Mouse (Mus musculus): ENCODE measurements around the gene Trpm6.

The Trpm6 gene

GRCm38 (mm10) chr19:18749598-18750339 lies at the start of gene Trpm6:
Gene Trpm6, plus strand, starts transcription at chr19:18749983.
- DNase-seq (ENCODE audit: low spot score in 2 of 2) = no peak

DNA sequence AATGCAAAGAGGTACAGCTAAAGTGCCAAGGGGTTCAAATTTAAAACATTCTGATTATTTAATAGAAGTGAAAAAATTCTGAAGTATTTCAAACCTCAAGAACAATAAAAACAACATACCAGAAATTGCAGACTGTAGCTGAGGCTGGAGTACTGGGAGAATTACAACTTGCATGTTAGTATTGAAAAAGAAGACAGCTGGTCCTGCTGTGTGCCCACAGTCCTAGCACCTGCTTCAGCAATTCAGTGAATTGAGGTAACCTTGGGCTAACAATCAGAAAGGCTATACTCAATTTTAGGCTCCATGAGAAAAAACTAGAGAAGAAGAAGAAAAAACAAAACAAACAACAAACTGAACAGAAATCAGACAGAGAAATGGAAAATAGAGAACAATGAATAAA lies 41.7 kb upstream of the Trpm6 start:
- no peak for DNase-seq (ENCODE audit: low spot score in 2 of 2)

DNA sequence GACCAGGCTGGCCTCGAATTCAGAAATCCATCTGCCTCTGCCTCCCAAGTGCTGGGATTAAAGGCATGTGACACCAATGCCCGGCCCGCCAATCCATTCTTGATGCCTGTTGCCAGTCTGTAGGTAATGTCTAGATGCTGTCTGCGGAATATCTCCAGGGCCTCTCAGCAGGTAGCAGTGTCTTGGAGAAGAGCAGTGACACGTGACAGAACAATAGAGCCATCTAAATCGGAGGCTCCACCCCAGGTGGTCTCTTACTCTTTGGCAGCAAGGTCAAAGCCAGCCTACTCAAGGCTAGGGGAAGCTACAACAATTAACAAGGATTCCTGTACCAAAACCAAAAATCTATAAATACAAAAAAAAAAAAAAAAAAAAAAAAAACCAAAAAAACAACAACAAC lies 38.9 kb upstream of the Trpm6 start:
- no peak for DNase-seq (ENCODE audit: low spot score in 2 of 2)

GRCm38 (mm10) chr19:18711589-18711988 lies 38.2 kb upstream of the Trpm6 start:
- no peak for DNase-seq (ENCODE audit: low spot score in 2 of 2)

GRCm38 (mm10) chr19:18712153-18712865 lies 37.5 kb upstream of the Trpm6 start:
- DNase-seq (ENCODE audit: low spot score in 2 of 2) = no peak

DNA sequence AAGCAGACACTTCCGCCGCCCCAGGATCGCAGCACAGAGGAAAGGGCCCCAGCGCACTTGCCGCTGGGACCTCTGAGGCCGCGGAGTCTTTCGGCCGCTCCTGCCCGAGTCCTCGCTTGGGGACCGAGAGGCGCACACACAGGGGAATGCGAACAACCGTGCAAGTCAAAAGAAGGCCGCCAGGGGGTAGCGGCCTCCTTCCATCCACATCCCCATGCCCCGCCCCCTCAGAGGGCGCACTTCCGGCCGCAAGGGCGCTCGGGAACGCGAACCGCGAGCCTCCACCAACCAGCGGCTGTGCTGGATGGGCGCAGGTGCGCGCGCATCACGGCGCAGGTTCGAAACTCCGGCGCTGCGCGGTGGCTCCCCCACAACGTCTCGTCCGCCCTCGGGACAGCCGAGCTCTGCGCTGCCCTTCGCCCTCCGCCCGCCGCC lies 36.9 kb upstream of the Trpm6 start, which contains the start of gene D030056L22Rik:
D030056L22Rik (plus strand) TSS at position 328 of the 435 bp plus-strand sequence.
- peak; percentile 96 to 97 for DNase-seq (ENCODE audit: low spot score in 2 of 2)

GRCm38 (mm10) chr19:18713357-18713756 lies 36.4 kb upstream of the Trpm6 start:
- peak; percentile 18 to 41 for DNase-seq (ENCODE audit: low spot score in 2 of 2)

DNA sequence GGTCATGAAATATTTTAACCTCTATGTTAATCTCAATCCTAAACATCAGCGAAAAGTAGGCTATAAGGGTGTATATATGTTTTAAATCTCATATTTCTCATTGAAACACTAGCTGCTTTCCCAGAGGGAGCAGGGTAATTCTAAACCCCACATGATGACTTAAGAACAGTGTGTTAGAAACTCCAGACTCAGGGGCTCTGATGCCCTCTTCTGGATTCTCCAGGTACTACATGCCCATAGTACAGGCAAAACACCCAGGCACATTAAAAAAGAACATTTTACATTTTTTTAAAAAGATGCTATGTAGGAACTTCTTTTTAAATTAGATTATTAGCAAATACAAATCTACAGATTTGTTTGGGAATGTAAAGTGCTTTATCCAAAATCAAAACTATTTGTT lies 33.4 kb upstream of the Trpm6 start:
- peak; percentile 43 to 60 for DNase-seq (ENCODE audit: low spot score in 2 of 2)

DNA sequence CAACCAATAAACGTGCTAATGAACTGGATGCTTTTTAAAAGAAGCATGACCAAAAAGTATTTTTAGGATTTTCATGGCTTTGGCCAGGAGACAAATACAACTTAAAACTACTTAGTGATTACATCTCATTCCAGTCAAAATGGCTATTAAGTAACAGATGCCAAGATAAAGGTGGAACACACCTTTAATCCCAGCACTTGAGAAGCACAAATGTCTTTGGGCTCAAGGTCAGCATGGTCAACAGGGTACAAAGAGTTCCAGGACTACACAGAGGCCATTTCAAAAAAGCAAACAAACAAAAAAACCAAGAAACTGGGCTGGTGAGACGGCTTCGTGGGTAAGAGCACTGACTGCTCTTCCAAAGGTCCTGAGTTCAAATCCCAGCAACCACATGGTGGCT lies 29.4 kb upstream of the Trpm6 start:
- no peak for DNase-seq (ENCODE audit: low spot score in 2 of 2)

- DNase-seq (ENCODE audit: low spot score in 2 of 2) = no peak
These were observed 24.6 kb upstream of the Trpm6 start for GRCm38 (mm10) chr19:18725186-18725585.

DNA sequence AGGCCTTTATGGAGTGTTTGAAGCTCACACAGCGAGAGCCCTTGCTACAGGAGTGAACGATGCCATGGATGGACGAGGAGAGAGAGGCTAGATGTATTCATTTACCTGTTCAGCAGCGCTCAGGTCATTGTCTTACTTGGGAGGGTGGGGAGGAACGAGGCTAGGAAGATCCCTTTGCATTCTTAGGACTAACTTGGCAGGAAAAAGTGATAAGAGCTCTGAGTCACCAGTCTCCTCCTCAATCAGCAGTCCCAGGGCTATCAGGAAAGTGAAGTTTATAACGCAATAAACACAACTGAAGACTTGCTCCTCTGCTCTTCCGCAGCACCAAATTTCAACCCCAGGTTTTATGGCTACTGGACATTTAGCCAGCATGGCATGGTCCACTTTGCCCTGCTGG lies 19.5 kb upstream of the Trpm6 start:
- DNase-seq (ENCODE audit: low spot score in 2 of 2) = no peak

GRCm38 (mm10) chr19:18731077-18731476 lies 18.7 kb upstream of the Trpm6 start:
- no peak for DNase-seq (ENCODE audit: low spot score in 2 of 2)

DNA sequence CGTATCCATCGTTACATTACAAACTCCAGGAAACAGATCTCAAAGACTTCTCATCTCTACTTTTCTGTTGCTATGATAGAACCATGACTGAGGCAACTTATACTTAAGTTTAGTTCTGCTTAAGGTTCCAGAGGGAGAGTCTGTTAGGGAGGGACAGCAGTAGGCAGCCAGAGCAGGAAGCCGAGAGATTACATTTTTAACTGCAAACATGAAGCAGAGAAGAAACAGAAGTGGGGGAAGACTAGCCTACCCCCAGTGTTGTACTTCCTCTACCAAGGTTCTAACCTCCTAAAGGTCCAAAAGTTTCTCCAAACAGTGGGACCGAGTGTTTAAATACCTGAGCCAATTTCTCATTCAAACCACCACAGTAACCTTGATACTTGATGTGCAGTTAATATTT lies 13.9 kb upstream of the Trpm6 start:
- no peak for DNase-seq (ENCODE audit: low spot score in 2 of 2)

DNA sequence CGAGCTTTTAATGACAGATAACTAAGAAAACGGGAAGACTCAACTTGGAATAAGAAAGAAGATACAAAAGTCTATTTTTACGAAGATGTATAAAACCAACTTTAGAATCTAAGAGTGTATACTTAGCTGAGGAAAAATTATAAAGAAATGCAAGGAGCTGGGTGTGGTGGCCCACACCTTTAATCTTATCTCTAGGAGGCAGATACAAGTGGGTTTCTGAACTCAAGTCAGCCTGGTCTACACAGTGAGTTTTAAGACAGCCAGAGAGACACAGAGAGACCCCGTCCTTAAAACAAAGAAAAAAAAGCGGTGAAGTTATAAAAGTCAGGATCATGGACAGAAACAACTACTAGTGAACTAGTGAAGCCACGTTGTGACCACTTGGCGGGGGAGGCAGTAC lies 10.6 kb upstream of the Trpm6 start:
- no peak for DNase-seq (ENCODE audit: low spot score in 2 of 2)

DNA sequence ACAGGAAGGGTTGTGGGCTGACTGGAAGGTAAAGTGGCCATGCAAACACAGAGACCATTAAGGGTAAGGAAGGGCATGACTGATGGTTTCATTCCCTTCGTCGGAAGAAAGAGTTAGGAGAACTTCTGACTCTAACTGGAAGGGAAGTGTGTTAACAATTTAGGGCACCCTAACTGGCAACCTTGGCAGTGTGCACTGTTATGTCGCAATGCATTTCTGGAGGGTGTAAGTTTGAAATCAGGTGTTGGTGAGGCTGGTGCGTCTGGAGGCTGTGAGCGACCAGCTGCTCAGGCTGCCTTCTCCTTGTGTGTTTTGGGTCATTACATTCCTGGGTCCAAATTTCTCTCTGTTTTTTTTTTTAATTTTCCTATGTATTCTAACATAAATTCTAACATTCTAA lies 5.8 kb upstream of the Trpm6 start:
- DNase-seq (ENCODE audit: low spot score in 2 of 2) = no peak

GRCm38 (mm10) chr19:18746576-18747340 lies 3.0 kb upstream of the Trpm6 start:
- DNase-seq (ENCODE audit: low spot score in 2 of 2) = no peak

GRCm38 (mm10) chr19:18747379-18747778 lies 2.4 kb upstream of the Trpm6 start:
- DNase-seq (ENCODE audit: low spot score in 2 of 2) = no peak

- no peak for DNase-seq (ENCODE audit: low spot score in 2 of 2)
These were observed 7.4 kb downstream of the Trpm6 start for GRCm38 (mm10) chr19:18757191-18757590.

DNA sequence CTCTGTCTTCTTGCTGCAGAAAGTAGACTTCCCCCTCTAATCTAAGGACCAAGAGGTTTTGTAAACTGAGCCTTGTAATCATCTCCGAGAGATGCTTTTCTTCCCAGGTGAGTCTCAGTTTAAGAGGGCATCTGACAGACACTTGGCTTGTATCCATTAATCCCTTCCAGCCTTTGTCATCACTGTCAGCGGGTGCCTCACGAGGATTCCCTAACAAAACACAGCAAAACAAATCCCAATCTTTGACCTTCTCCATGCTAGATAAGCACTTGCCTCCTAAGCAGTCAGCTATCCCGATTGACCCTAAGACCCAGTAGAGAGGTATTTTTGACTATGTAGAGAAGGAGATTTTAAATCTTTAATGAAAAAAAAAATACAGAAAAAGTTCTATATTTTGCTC lies 7.9 kb downstream of the Trpm6 start:
- DNase-seq (ENCODE audit: low spot score in 2 of 2) = no peak

- no peak for DNase-seq (ENCODE audit: low spot score in 2 of 2)
These were observed 8.5 kb downstream of the Trpm6 start for GRCm38 (mm10) chr19:18758269-18758668.

GRCm38 (mm10) chr19:18758916-18759315 lies 9.1 kb downstream of the Trpm6 start:
- DNase-seq (ENCODE audit: low spot score in 2 of 2) = no peak

DNA sequence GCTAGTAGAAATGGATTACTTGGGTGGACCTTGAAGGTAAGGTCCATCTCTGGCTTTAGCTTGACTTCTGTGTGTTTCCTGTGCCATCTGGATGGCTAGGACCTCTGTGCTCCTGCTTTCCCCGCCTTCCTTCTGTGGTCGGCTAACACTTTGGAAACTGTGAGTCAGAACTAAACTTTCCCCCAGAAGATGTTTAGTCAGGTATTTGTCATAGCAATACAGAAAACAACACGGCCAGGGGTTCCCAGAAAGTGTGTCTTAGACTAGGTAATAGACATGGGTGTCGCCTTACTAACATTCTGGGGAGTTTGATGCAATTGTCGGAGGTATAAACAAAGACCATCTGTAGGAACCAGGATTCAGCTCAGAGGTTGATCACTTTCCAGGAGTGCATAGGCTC lies 16.6 kb downstream of the Trpm6 start:
- no peak for DNase-seq (ENCODE audit: low spot score in 2 of 2)
